Mouse (Mus musculus): Measurements from ENCODE around the gene Uxs1.

GRCm38 (mm10) chr1:43769348-43769747 is 58.3 kb downstream of the Uxs1 start:
- TF ChIP-seq CTCF (IDR thresholded peaks at IDR 0.05; ENCODE audit: low read depth) (no peak), EP300 (IDR thresholded peaks at IDR 0.05; ENCODE audit: low read depth) (no peak)

Measured in liver, embryonic 14.5 days (tissue).